Mouse (Mus musculus): ENCODE data around the gene Hist3h2a.

Gene Hist3h2a

GRCm38 (mm10) chr11:58954420-58955142 is at the start of gene Hist3h2a, which contains the start of gene Trim17:
Gene Hist3h2a, plus strand, starts transcription at chr11:58954685.
Gene Trim17, plus strand, starts transcription at chr11:58954685.
- peak; percentile 84 for ATAC-seq (ENCODE audit: insufficient number of reproducible peaks, low FRiP score, low TSS enrichment)

- no peak for ATAC-seq (ENCODE audit: insufficient number of reproducible peaks, low FRiP score, low TSS enrichment)
Observed at GRCm38 (mm10) chr11:58904838-58905237, 49.6 kb upstream of the Hist3h2a start.

GRCm38 (mm10) chr11:58913776-58914175 is 40.7 kb upstream of the Hist3h2a start:
- ATAC-seq (ENCODE audit: insufficient number of reproducible peaks, low FRiP score, low TSS enrichment): no peak

GRCm38 (mm10) chr11:58914461-58915028 is 39.9 kb upstream of the Hist3h2a start:
- ATAC-seq (ENCODE audit: insufficient number of reproducible peaks, low FRiP score, low TSS enrichment): 0 out of 2 replicates have a peak, but pooled peaks have one; percentile 52

- no peak for ATAC-seq (ENCODE audit: insufficient number of reproducible peaks, low FRiP score, low TSS enrichment)
Observed at GRCm38 (mm10) chr11:58916879-58917744, 37.4 kb upstream of the Hist3h2a start.

- ATAC-seq (ENCODE audit: insufficient number of reproducible peaks, low FRiP score, low TSS enrichment): no peak
Observed at GRCm38 (mm10) chr11:58917745-58918366, 36.6 kb upstream of the Hist3h2a start, which contains the start of gene Btnl10. Gene Btnl10, plus strand, starts transcription at chr11:58917908.

- no peak for ATAC-seq (ENCODE audit: insufficient number of reproducible peaks, low FRiP score, low TSS enrichment)
Observed at GRCm38 (mm10) chr11:58918759-58919158, 35.7 kb upstream of the Hist3h2a start.

DNA sequence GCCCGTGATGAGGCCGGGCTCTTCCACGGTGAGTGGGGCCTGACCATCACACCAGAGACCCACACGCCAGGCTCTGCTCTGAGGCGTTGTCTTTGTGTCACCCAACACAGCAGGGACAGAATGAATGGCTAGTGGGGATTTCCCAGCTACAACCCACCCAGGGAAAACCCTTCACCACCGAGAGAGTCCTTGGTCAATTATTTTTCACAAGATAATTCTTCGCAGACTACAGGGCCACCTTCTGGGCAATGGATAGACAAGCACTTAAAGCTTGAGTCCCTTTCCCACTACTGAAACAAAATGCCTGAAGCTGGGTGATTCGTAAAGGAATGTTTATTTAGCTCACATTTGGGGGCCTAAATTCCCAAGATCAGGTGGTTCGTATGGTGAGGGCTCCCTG is 32.1 kb upstream of the Hist3h2a start:
- ATAC-seq (ENCODE audit: insufficient number of reproducible peaks, low FRiP score, low TSS enrichment): no peak

- no peak for ATAC-seq (ENCODE audit: insufficient number of reproducible peaks, low FRiP score, low TSS enrichment)
Observed at GRCm38 (mm10) chr11:58926651-58927050, 27.8 kb upstream of the Hist3h2a start.

GRCm38 (mm10) chr11:58927053-58927452 is 27.4 kb upstream of the Hist3h2a start:
- no peak for ATAC-seq (ENCODE audit: insufficient number of reproducible peaks, low FRiP score, low TSS enrichment)

DNA sequence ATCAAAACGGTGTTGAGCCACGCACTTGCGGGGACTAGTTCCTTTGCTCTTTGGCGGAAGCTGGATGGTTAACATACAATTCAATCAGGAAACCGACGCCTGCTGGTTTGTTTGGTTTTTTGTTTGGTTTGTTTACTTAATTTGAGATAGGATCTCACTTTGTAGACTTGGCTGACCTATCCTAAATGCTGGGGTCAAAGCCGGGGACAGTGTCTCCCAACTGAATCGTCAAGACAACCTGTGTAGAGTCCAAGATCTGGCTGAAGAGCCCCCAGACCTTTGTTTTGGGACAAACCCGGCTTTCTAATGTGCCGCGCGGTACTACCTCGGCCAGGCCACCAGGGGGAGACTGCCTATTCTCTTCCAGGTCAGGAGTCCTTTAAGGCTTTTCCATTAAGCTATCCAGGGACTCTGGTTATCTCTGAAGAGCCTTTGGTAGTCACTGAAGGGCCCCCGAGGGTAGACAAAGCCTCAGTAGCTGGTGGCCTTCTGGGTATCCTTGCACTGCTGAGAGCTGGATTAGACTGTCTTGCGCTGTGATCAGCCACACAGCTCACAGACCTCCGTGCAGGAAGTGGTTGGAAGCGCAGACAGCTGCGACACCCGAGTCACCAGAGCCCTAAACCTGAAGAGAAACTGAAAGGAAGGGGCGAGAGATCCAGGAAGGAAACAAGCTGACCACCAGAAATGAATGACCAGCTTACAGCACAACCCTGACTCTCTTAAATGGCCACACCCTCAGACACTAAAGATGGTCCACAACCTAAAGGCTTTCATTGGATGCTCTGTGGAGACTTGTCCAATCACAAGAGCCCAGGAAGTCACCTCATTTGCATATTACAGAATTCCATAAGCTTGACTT is 26.5 kb upstream of the Hist3h2a start:
- 0 out of 2 replicates have a peak, but pooled peaks have one; percentile 53 for ATAC-seq (ENCODE audit: insufficient number of reproducible peaks, low FRiP score, low TSS enrichment)

- no peak for ATAC-seq (ENCODE audit: insufficient number of reproducible peaks, low FRiP score, low TSS enrichment)
Observed at GRCm38 (mm10) chr11:58929055-58929454, 25.4 kb upstream of the Hist3h2a start.

- no peak for ATAC-seq (ENCODE audit: insufficient number of reproducible peaks, low FRiP score, low TSS enrichment)
Observed at GRCm38 (mm10) chr11:58929641-58930040, 24.8 kb upstream of the Hist3h2a start.

DNA sequence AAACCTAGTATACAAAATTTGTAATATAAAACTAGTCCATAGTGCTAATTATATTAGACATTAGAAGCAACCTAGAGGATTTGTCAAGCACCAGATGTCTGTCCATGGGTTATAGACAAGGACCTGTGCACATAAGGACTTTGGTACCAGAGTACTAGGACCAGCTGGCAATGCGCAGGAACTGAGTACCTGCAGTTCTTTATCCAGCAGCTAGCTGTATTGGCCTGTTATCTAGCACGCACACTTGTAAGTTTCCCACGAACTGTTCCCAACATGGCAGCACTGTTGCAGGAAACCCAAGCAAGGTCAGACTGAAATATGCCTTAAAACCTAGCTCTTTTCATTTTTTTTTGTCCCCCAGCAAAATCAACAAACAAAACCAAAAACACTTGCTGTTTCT is 24.2 kb upstream of the Hist3h2a start:
- no peak for ATAC-seq (ENCODE audit: insufficient number of reproducible peaks, low FRiP score, low TSS enrichment)

- 0 out of 2 replicates have a peak, but pooled peaks have one; percentile 12 for ATAC-seq (ENCODE audit: insufficient number of reproducible peaks, low FRiP score, low TSS enrichment)
Observed at GRCm38 (mm10) chr11:58931576-58931975, 22.9 kb upstream of the Hist3h2a start.

- ATAC-seq (ENCODE audit: insufficient number of reproducible peaks, low FRiP score, low TSS enrichment): no peak
Observed at GRCm38 (mm10) chr11:58937909-58938308, 16.6 kb upstream of the Hist3h2a start.

DNA sequence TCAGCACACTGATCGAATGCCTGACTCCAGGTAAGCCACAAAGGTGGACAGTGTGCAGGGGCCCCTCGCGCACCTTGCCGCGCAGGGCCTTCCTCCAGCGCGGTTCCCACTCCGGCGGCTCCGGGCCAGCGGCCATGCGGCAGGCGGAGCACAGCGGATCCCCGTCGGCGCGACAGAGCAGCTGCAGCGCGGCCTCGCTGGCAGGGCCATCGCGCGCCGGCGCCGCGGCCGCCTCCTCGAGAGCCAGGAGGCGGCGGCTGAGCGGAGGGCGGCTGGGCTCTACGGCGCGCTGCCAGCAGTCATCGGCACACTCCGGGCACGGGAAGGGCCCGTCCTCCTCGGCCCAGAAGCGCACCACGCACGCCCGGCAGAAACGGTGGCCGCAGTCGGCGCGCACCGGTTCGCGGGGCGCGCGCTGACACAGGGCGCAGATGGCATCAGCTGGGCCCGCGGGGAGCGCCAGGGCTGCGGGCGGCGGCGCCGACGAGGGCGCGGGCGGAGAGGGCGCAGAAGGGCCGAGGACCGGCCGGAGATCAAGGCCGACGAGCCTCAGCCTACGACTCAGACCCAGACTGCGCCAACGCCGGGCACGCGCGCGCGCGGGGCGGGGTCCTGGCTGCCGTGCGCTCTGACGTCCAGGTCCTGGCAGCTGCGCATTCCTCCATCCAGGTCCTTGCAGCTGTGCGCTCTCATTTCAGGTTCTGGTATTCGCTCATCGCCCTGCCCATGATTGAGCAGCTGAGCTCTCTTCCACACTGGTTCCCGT is 16.0 kb upstream of the Hist3h2a start, which contains the start of gene Rnf187:
Gene Rnf187 (minus strand): TSS at position 595 of the 766 bp plus-strand sequence.
- peak; percentile 91 for ATAC-seq (ENCODE audit: insufficient number of reproducible peaks, low FRiP score, low TSS enrichment)

GRCm38 (mm10) chr11:58939088-58939439 is 15.4 kb upstream of the Hist3h2a start:
- ATAC-seq (ENCODE audit: insufficient number of reproducible peaks, low FRiP score, low TSS enrichment): no peak

DNA sequence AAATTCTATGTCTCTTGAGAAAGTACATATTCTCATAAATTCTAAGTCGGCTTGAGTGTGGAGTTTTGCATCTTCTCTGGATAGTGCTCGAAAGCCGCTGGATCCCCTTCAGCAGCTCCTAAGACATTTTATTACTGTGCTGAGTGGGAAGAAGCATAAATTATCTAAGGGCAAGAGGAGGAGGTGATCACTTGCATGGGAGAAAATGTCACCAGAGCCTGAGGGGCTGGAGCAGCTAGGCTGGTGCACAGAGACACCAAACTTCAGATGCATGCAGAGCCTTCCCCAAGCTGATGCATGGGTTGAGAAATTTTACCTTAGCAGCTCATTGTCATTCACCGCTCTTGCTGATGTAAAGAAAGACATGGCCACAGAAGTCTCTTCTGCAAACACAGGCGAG is 10.3 kb upstream of the Hist3h2a start:
- ATAC-seq (ENCODE audit: insufficient number of reproducible peaks, low FRiP score, low TSS enrichment): no peak

Data from cerebellum, adult (tissue).